Mouse (Mus musculus): ENCODE measurements around the gene Sez6l. TPM values are rescaled to one million over a fixed set of nuclear protein-coding genes. Genes with fewer than 3 reads are reported as not detected.
"Not testable (repeated sequence)": the region's sequence is repeated elsewhere in the genome, so short reads cannot be mapped to it uniquely, and the experiment has no call there.

Gene Sez6l
- polyA plus RNA-seq, 1 experiment from 2014 or later, result 46.3 TPM

GRCm38 (mm10) chr5:112433004-112433403 is 144.0 kb downstream of the Sez6l start:
- H3K4me1 ChIP-seq (replicated peaks), result peaks cover 4% of the 10 kb centered on the region
- peak; percentile 50; the same call in 1 of the 2 replicates for ATAC-seq (ENCODE audit: low FRiP score, low read depth)
- H3K4me2 ChIP-seq, result peak overlapping the region; percentile 0; the same call in 1 of the 2 replicates
- H3K4me3 ChIP-seq, result no peak overlapping the region
- under 1% methylated on average over 8 of the region's 8 CpGs for WGBS
- no peak overlapping the region for H3K27ac ChIP-seq (replicated peaks)
- H3K27me3 ChIP-seq, result no peaks in the 10 kb centered on the region
- H3K9me3 ChIP-seq, result no peaks in the 10 kb centered on the region
- no peaks in the 10 kb centered on the region for H3K36me3 ChIP-seq
- no peak overlapping the region for H3K9ac ChIP-seq

GRCm38 (mm10) chr5:112432033-112432432 is 145.0 kb downstream of the Sez6l start:
- H3K4me2 ChIP-seq, result no peak overlapping the region
- H3K27me3 ChIP-seq, result no peaks in the 10 kb centered on the region
- 68% methylated on average over 5 of the region's 5 CpGs for WGBS
- ATAC-seq (ENCODE audit: low FRiP score, low read depth), result no peak
- no peak overlapping the region for H3K4me3 ChIP-seq
- no peaks in the 10 kb centered on the region for H3K9me3 ChIP-seq
- no peak overlapping the region for H3K9ac ChIP-seq
- H3K4me1 ChIP-seq (replicated peaks), result peaks cover 4% of the 10 kb centered on the region
- H3K36me3 ChIP-seq, result no peaks in the 10 kb centered on the region
- no peak overlapping the region for H3K27ac ChIP-seq (replicated peaks)

GRCm38 (mm10) chr5:112431120-112431775 is 145.7 kb downstream of the Sez6l start:
- Histone ChIP-seq H3K4me3 (no peak overlapping the region), H3K9ac (no peak overlapping the region), H3K4me1 (replicated peaks) (peaks cover 4% of the 10 kb centered on the region), H3K27me3 (no peaks in the 10 kb centered on the region), H3K36me3 (no peaks in the 10 kb centered on the region), H3K4me2 (no peak overlapping the region), H3K27ac (replicated peaks) (no peak overlapping the region), H3K9me3 (no peaks in the 10 kb centered on the region)
- 36% methylated on average over 14 of the region's 14 CpGs for WGBS
- ATAC-seq (ENCODE audit: low FRiP score, low read depth), result no peak

- no peak overlapping the region for H3K4me3 ChIP-seq
- H3K27me3 ChIP-seq, result no peaks in the 10 kb centered on the region
- H3K36me3 ChIP-seq, result no peaks in the 10 kb centered on the region
- no peaks in the 10 kb centered on the region for H3K9me3 ChIP-seq
- H3K4me1 ChIP-seq (replicated peaks), result peaks cover 4% of the 10 kb centered on the region
- no peak overlapping the region for H3K27ac ChIP-seq (replicated peaks)
- H3K4me2 ChIP-seq, result peak overlapping the region; percentile 13; the same call in 1 of the 2 replicates
- peak; percentile 50; the same call in 1 of the 2 replicates for ATAC-seq (ENCODE audit: low FRiP score, low read depth)
- no peak overlapping the region for H3K9ac ChIP-seq
- WGBS, result 10% methylated on average over 19 of the region's 19 CpGs
These were observed 148.0 kb downstream of the Sez6l start for GRCm38 (mm10) chr5:112428944-112429343.

GRCm38 (mm10) chr5:112427283-112427682 is 149.7 kb downstream of the Sez6l start:
- Histone ChIP-seq H3K9me3 (no peaks in the 10 kb centered on the region), H3K4me1 (replicated peaks) (no peaks in the 10 kb centered on the region), H3K36me3 (0 out of 2 replicates have a peak, but pooled peaks cover 3% of the 10 kb centered on the region), H3K27ac (replicated peaks) (no peak overlapping the region), H3K27me3 (no peaks in the 10 kb centered on the region), H3K4me2 (no peak overlapping the region), H3K9ac (no peak overlapping the region), H3K4me3 (no peak overlapping the region)
- WGBS, result 38% methylated on average over 2 of the region's 2 CpGs
- no peak for ATAC-seq (ENCODE audit: low FRiP score, low read depth)

- no peak for ATAC-seq (ENCODE audit: low FRiP score, low read depth)
- Histone ChIP-seq H3K9me3 (no peaks in the 10 kb centered on the region), H3K4me3 (no peak overlapping the region), H3K27me3 (no peaks in the 10 kb centered on the region), H3K27ac (replicated peaks) (no peak overlapping the region), H3K4me2 (no peak overlapping the region), H3K9ac (no peak overlapping the region), H3K4me1 (replicated peaks) (no peaks in the 10 kb centered on the region), H3K36me3 (peaks cover 8% of the 10 kb centered on the region; the same call in 1 of the 2 replicates)
- WGBS, result 89% methylated on average over 7 of the region's 7 CpGs
These were observed 150.3 kb downstream of the Sez6l start for GRCm38 (mm10) chr5:112426635-112427034.

GRCm38 (mm10) chr5:112419535-112419934 is 157.4 kb downstream of the Sez6l start:
- no peak overlapping the region for H3K4me3 ChIP-seq
- no peak overlapping the region for H3K9ac ChIP-seq
- 26% methylated on average over 12 of the region's 12 CpGs for WGBS
- peaks cover 20% of the 10 kb centered on the region for H3K4me1 ChIP-seq (replicated peaks)
- H3K27ac ChIP-seq (replicated peaks), result no peak overlapping the region
- H3K36me3 ChIP-seq, result peaks cover 21% of the 10 kb centered on the region
- peak overlapping the region; percentile 11; the same call in 1 of the 2 replicates for H3K4me2 ChIP-seq
- ATAC-seq (ENCODE audit: low FRiP score, low read depth), result no peak
- H3K9me3 ChIP-seq, result no peaks in the 10 kb centered on the region
- H3K27me3 ChIP-seq, result no peaks in the 10 kb centered on the region

- 49% methylated on average over 4 of the region's 4 CpGs for WGBS
- no peak for ATAC-seq (ENCODE audit: low FRiP score, low read depth)
These were observed 159.0 kb downstream of the Sez6l start for GRCm38 (mm10) chr5:112418023-112418422.

GRCm38 (mm10) chr5:112416673-112417072 is 160.3 kb downstream of the Sez6l start:
- WGBS, result 26% methylated on average over 5 of the region's 5 CpGs
- H3K4me1 ChIP-seq (replicated peaks), result peaks cover 30% of the 10 kb centered on the region
- H3K9ac ChIP-seq, result no peak overlapping the region
- no peak overlapping the region for H3K4me3 ChIP-seq
- no peaks in the 10 kb centered on the region for H3K9me3 ChIP-seq
- H3K27me3 ChIP-seq, result no peaks in the 10 kb centered on the region
- H3K4me2 ChIP-seq, result no peak overlapping the region
- peaks cover 13% of the 10 kb centered on the region; the same call in 1 of the 2 replicates for H3K36me3 ChIP-seq
- H3K27ac ChIP-seq (replicated peaks), result peak overlapping the region; percentile 69
- peak; percentile 39 for ATAC-seq (ENCODE audit: low FRiP score, low read depth)

More at GRCm38 (mm10) chr5:112418023-112418422, 159.0 kb downstream of the Sez6l start:
- no peaks in the 10 kb centered on the region for H3K9me3 ChIP-seq
- H3K4me2 ChIP-seq, result no peak overlapping the region
- peaks cover 18% of the 10 kb centered on the region for H3K36me3 ChIP-seq
- H3K4me3 ChIP-seq, result no peak overlapping the region
- no peak overlapping the region for H3K9ac ChIP-seq
- H3K27ac ChIP-seq (replicated peaks), result peak overlapping the region; percentile 38; the same call in 1 of the 2 replicates
- H3K4me1 ChIP-seq (replicated peaks), result peaks cover 20% of the 10 kb centered on the region
- H3K27me3 ChIP-seq, result no peaks in the 10 kb centered on the region

GRCm38 (mm10) chr5:112412781-112413180 is 164.2 kb downstream of the Sez6l start:
- not testable (repeated sequence) for H3K4me3 ChIP-seq; H3K36me3 ChIP-seq; H3K27ac ChIP-seq (replicated peaks); ATAC-seq (ENCODE audit: low FRiP score, low read depth); H3K9me3 ChIP-seq; H3K27me3 ChIP-seq; H3K4me2 ChIP-seq; H3K9ac ChIP-seq
- peaks cover 46% of the 10 kb centered on the region for H3K4me1 ChIP-seq (replicated peaks)
- WGBS, result 85% methylated on average over 4 of the region's 4 CpGs

- 9% methylated on average over 19 of the region's 19 CpGs for WGBS
- Histone ChIP-seq H3K27me3 (no peaks in the 10 kb centered on the region), H3K4me2 (peak overlapping the region; percentile 40), H3K36me3 (no peaks in the 10 kb centered on the region), H3K9me3 (no peaks in the 10 kb centered on the region), H3K4me3 (no peak overlapping the region), H3K27ac (replicated peaks) (peak overlapping the region; percentile 52), H3K9ac (no peak overlapping the region), H3K4me1 (replicated peaks) (peaks cover 41% of the 10 kb centered on the region)
- ATAC-seq (ENCODE audit: low FRiP score, low read depth), result peak; percentile 53
These were observed 165.3 kb downstream of the Sez6l start for GRCm38 (mm10) chr5:112411514-112412335.

GRCm38 (mm10) chr5:112411072-112411471 is 165.9 kb downstream of the Sez6l start:
- Histone ChIP-seq H3K4me1 (replicated peaks) (peaks cover 35% of the 10 kb centered on the region), H3K36me3 (no peaks in the 10 kb centered on the region), H3K27ac (replicated peaks) (peak overlapping the region; percentile 52), H3K9me3 (no peaks in the 10 kb centered on the region), H3K4me3 (no peak overlapping the region), H3K4me2 (peak overlapping the region; percentile 40), H3K9ac (no peak overlapping the region), H3K27me3 (no peaks in the 10 kb centered on the region)
- ATAC-seq (ENCODE audit: low FRiP score, low read depth), result no peak
- WGBS, result 27% methylated on average over 11 of the region's 11 CpGs

All from hindbrain, embryonic 15.5 days (tissue).